Mouse (Mus musculus): Measurements from ENCODE around the gene Aph1b. TPM values are rescaled to one million over a fixed set of nuclear protein-coding genes. Genes with fewer than 3 reads are reported as not detected.

Aph1b gene
- total RNA-seq, 4 experiments from 2014 or later: 5.1 to 6.3 (median 5.6) TPM

- DNase-seq (ENCODE audit: low spot score): no peak
These were observed 50.8 kb downstream of the Aph1b start for GRCm38 (mm10) chr9:66744531-66744930.

GRCm38 (mm10) chr9:66739516-66739915 is 55.8 kb downstream of the Aph1b start:
- no peak for DNase-seq (ENCODE audit: low spot score)

- no peak for DNase-seq (ENCODE audit: low spot score)
These were observed 58.7 kb downstream of the Aph1b start for GRCm38 (mm10) chr9:66736551-66736950.

- no peak for DNase-seq (ENCODE audit: low spot score)
These were observed 59.3 kb downstream of the Aph1b start for GRCm38 (mm10) chr9:66736016-66736415.

GRCm38 (mm10) chr9:66735122-66735521 is 60.2 kb downstream of the Aph1b start:
- DNase-seq (ENCODE audit: low spot score): no peak

GRCm38 (mm10) chr9:66734568-66734967 is 60.7 kb downstream of the Aph1b start:
- DNase-seq (ENCODE audit: low spot score): no peak

GRCm38 (mm10) chr9:66732791-66733691 is 62.2 kb downstream of the Aph1b start:
- no peak for DNase-seq (ENCODE audit: low spot score)

- DNase-seq (ENCODE audit: low spot score): no peak
These were observed 64.0 kb downstream of the Aph1b start for GRCm38 (mm10) chr9:66731284-66731683.

- no peak for DNase-seq (ENCODE audit: low spot score)
These were observed 64.7 kb downstream of the Aph1b start for GRCm38 (mm10) chr9:66730556-66730955.

GRCm38 (mm10) chr9:66727333-66727732 is 68.0 kb downstream of the Aph1b start:
- DNase-seq (ENCODE audit: low spot score): no peak

- DNase-seq (ENCODE audit: low spot score): no peak
These were observed 69.7 kb downstream of the Aph1b start for GRCm38 (mm10) chr9:66725591-66725990.

Other genes starting within 250 kb of the Aph1b start
- 10 to 100 TPM; 19.8 to 26.5 (median 21.9) TPM for gene Usp3, start 202.3 kb downstream of the Aph1b start, total RNA-seq (2022)
- gene Car12, start 81.8 kb downstream of the Aph1b start, total RNA-seq (2022): not detected
- gene Gm10647, start 1.5 kb upstream of the Aph1b start, total RNA-seq (2022): under 1 TPM in 1 of 4 experiments, not detected in 3; 0.11 TPM
- 1 to 10 TPM in 3 of 4 experiments, under 1 TPM in 1; 1.00 to 1.9 (median 1.2) TPM for gene Aph1c, start 39.2 kb upstream of the Aph1b start, total RNA-seq (2022)
- 1 to 10 TPM; 7.7 to 9.2 (median 8.2) TPM for gene Rab8b, start 124.2 kb upstream of the Aph1b start, total RNA-seq (2022)
- gene Rps27l, start 150.6 kb upstream of the Aph1b start, total RNA-seq (2022): 100 to 1,000 TPM; 151 to 173 (median 164) TPM
- 10 to 100 TPM; 22.8 to 26.6 (median 23.5) TPM for gene Lactb, start 180.0 kb upstream of the Aph1b start, total RNA-seq (2022)

Data from heart, adult 8-10 months (tissue).